Mouse (Mus musculus) monocyte, adult 59 days (primary cell): ENCODE measurements around the gene Zscan20. TPM values are rescaled to one million over a fixed set of nuclear protein-coding genes. Genes with fewer than 3 reads are reported as not detected.

ENCODE experiments used
- total RNA-seq, 2 experiments: library from RNA; stranded (reverse); gene quantifications; one replicate each; pipeline ENCODE4 v1.2.4; 2023

The Zscan20 gene
- total RNA-seq: 1 to 10 TPM; 5.6 to 6.1 TPM

GRCm38 (mm10) chr4:128609925-128610402 lies at the start of gene Zscan20:
Zscan20 (minus strand) TSS chr4:128610098.

GRCm38 (mm10) chr4:128654505-128655381 lies 44.8 kb upstream of the Zscan20 start, which contains the start of gene Phc2:
Phc2 (plus strand) TSS chr4:128654702.

GRCm38 (mm10) chr4:128618246-128618911 lies 8.5 kb upstream of the Zscan20 start, which contains the start of gene Tlr12:
Tlr12 (minus strand) TSS chr4:128618619.

Other genes with a start within 250 kb of the Zscan20 start
- 10 to 100 TPM in 1 of 2 experiments, 1 to 10 TPM in 1; 9.2 to 12.8 TPM for gene Tlr12, start 8.5 kb upstream of the Zscan20 start, total RNA-seq
- gene Phc2, start 44.6 kb upstream of the Zscan20 start, total RNA-seq: 10 to 100 TPM; 75.2 to 79.3 TPM
- under 1 TPM; 0.50 to 0.85 TPM for gene A3galt2, start 145.3 kb upstream of the Zscan20 start, total RNA-seq
- gene Zfp362, start 195.9 kb upstream of the Zscan20 start, total RNA-seq: 10 to 100 TPM; 25.3 to 25.6 TPM